Mouse (Mus musculus) G1E-ER4 (cell line): ENCODE results near the gene Rfx4. TPM values are rescaled to one million over a fixed set of nuclear protein-coding genes. Genes with fewer than 3 reads are reported as not detected.

Experiments
- GATA1 ChIP-seq: IDR thresholded peaks from one replicate; pipeline ENCODE4 v1.8.0; 2012; ENCODE audit warnings: low read length, inconsistent platforms
- polyA plus RNA-seq: library from polyadenylated mRNA; stranded (reverse); fragments of >175 nt; gene quantifications from 2 replicates; pipeline ENCODE4 v1.2.3, GENCODE M21; 2012

Gene Rfx4
- polyA plus RNA-seq, 1 experiment, result not detected

DNA sequence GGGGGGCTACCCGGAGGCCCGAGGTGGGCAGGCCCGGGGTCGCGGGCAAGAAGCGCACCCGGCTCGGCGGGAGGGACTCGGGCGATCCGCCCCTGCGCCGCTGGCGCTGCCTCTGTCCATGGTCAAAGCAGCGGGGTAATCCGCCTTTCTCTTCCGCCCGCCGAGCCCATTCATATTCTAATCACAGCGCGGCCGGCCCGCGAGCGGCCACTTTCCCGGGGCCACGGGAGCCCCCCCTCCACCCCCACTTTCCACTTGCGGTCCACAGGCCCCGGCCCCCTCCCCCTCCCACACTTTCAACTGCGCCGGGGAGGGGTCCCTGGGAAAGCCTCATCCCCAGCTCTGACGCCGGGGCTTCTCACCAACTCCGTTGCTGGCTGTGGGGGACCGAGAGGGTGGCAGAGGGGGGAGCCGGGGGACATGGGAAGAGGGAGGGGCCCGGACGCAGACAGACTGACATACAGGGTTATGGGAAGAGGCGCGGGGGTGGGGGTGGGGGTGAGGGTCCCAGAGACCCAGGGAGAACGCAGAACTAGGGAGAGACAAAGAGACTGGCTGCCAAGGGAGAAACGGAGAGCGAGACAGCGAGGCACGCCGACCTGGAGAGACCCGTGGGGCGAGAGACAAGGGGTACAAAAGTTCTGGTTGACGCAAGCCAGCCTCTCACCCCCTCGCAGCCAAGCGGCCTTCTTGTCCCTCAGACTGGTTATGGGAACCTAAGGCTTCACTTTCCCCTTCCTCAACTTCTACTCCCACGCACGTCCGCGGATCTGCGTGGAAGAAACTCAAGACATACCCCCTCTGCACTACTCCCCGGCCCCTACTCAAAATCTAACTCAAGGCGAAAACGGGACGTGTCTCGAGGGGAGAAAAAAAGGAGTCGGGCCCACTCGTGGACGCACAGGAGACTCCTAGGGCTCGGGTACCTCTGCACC is 744 bp upstream of the Rfx4 start:
- TF ChIP-seq GATA1, result no peak

DNA sequence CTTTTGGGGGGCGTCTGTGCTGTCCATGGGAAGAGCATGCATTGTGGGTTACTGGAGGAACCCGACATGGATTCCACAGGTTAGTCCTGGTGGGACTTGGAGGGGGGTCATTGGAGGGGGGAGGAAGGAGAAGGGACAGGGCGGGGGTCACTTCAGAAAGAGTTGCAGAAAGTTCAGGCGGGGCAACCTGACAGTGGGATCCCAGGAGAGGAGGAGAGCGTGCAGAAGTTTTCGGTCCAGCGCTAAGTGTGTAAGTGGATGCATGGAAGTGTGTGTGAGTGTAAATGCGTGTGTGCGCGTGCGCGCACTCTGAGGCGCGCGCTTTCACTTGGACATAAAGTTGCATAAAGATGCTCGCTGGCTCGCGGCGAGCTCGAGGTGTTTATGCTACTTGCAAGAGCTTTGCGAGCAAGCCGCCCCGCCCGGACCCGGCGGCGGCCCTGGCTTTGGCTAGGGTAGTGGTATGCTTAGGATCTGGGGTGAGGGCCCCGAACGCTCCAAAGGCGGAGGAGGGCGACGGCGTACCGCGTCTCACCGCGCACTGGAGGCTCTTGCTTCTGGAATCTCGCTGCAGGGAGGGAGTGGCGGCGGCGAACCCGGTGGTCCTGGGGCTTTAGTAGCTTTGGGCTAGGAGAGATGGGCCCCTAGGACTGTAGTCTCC is 703 bp downstream of the Rfx4 start:
- TF ChIP-seq GATA1, result no peak

GRCm38 (mm10) chr10:84757426-84758199 is 1.8 kb downstream of the Rfx4 start:
- no peak for TF ChIP-seq GATA1

- TF ChIP-seq GATA1, result no peak
Measured at GRCm38 (mm10) chr10:84758200-84758468, 2.3 kb downstream of the Rfx4 start.

DNA sequence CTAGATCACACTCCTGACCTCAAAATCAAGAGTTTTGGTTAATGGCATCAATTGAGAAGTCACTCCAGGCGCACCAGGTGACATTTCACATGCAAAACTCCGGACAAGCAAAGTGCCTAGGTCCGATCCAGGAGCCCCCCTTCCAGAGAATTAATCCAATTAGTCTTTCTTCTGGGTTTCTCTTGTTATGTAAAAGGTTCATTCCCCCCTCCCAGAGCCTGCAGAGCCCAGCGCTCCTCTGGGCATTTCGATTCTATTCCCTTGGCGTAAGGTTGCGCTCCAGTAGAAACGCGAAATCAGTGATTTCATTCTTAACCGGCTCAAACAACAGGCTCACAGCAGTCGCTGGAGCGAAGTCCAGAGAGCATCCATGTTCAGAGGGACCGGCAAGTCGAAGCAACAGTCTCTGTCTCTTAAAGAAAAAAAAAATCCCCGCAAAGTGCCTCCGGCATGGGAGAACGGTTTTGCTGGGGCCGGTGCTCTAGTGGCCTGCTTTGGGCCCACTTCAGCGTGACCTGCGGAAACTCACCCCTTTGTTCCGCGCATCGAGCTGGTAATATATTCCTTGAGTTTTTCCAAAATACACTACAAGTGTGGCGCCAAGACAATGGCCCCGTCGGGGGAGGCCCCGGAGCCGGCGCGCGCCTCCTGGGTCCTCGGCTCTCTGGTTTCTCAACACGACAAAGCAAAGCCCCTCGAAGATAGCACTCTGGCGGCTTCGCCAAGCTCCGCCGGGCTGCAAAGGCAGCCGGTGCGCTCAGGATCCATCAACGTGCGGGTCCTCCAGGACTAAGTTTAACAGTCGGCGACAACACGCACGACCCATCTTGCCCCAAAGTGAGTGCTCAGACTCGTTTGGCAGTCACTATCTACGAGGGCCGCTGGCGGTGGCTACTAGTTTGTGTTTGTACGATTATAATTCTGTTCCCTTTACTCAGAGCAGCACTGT is 2.9 kb downstream of the Rfx4 start:
- no peak for TF ChIP-seq GATA1

- no peak for TF ChIP-seq GATA1
Measured at GRCm38 (mm10) chr10:84759511-84760117, 3.8 kb downstream of the Rfx4 start.

DNA sequence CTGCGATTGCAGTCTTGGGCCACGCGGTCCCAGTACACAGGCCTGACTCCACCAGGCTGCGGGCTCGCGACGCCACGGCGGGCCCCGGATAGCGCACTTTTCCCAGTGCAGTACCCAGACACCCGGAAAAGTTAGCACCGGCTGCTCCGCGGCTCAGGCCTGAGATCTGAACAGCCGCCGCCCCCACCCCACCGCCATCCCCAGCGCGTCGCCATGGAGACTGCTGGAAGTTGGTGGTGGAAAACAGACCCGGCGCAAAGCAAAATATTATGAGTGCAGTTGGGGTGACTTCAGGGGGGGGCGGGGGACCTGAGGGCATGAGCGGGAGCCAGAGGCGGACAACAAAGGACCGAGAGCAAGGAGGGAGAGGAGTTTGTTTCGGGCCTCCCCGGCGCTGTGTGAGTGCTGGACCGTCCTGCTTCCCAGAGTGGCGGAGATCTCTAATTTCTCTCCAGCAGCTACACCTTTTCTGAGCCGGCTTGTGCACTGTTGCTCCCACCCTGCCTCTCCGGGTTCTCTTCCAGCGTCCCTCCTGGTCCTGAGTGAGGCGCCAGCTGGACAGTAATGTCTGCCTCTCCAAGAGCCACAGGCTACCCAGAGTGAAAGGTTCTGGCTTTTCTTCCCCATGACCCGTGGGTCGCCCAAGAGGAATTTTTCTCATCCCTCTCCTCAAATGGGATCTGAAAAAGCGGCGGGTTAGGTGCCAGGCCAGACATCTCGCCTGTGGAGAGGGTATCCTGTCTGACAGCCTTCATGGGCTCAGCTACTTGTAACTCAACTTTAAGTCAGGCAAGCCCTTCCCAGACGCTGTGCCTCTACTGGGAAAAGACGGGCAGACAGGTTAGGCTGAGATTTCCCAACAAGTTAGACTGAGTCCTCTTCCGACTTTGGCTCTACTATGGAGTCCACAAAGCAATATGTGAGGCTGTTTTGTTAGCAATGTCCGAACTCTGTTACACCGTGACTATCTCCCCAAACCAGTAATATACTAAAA is 4.6 kb downstream of the Rfx4 start:
- TF ChIP-seq GATA1, result no peak

DNA sequence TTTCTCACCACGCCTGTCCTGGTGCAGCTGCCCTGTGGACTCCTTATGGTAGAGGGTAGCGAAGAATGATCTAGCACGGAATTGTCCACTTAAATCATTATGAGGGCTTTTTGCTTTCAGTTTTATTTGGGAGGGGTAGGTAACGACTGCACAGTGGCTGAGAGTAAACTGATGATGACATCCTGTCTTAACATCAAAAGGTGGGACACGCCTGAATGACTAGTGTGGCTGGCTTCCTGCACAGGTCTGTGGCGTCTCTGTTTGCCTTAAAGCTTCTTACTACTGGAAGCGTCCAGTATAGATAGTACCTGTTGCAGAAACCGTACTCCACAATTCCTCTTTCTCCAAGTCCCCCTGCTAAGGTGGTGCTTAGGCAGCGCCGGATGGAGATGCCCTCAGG is 12.9 kb downstream of the Rfx4 start:
- TF ChIP-seq GATA1, result no peak

GRCm38 (mm10) chr10:84772380-84773130 is 16.7 kb downstream of the Rfx4 start:
- TF ChIP-seq GATA1, result no peak

DNA sequence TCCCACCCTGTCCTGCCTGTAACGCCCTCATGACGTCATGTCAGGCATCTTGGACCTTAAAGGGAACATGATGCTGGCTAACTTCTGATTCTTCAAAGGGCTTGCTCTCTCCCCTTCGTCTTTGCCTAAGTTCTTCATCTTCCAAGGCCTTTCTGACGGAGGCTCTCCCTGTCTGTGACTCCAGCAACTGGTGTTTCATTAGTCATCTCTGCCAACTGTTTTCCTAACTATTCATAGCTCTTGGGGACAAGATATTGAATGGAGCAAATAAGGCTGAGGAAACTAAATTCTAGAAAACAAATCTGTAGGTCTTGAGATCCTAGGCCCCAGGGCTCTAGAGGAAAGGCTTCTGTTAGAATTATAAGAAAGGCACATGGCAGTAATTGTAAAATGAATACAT is 18.0 kb downstream of the Rfx4 start:
- TF ChIP-seq GATA1, result no peak

- no peak for TF ChIP-seq GATA1
Measured at GRCm38 (mm10) chr10:84774573-84774972, 18.7 kb downstream of the Rfx4 start.

- TF ChIP-seq GATA1, result no peak
Measured at GRCm38 (mm10) chr10:84777109-84777508, 21.2 kb downstream of the Rfx4 start.

GRCm38 (mm10) chr10:84777974-84778373 is 22.1 kb downstream of the Rfx4 start:
- TF ChIP-seq GATA1, result no peak
